Mouse (Mus musculus) brain, embryonic 14.5 days (tissue): ENCODE results near the gene Gabra4. TPM values are rescaled to one million over a fixed set of nuclear protein-coding genes. Genes with fewer than 3 reads are reported as not detected.

Experiments used
- DNase-seq: peaks from one replicate; pipeline ENCODE4 v3.0.0-alpha.2; 2011; ENCODE audit warnings: low read depth
- CTCF ChIP-seq: fragments of 200-500 bp; IDR thresholded peaks from 2 replicates; pipeline ENCODE4 v1.5.1; 2012; ENCODE audit warnings: inconsistent platforms, mild to moderate bottlenecking, moderate library complexity, borderline replicate concordance; ENCODE audit not compliant: insufficient read depth, insufficient read length; ENCODE audit errors: extremely low read depth
- POLR2A ChIP-seq: fragments of 200-500 bp; IDR thresholded peaks from 2 replicates; pipeline ENCODE4 v1.6.1; 2012; ENCODE audit warnings: mild to moderate bottlenecking, inconsistent platforms, borderline replicate concordance; ENCODE audit not compliant: poor library complexity, insufficient read depth, insufficient read length, severe bottlenecking; ENCODE audit errors: extremely low read depth
- polyA plus RNA-seq: library from polyadenylated mRNA; depleted of rRNA; stranded (reverse); fragments of >200 nt; gene quantifications from 2 replicates; pipeline ENCODE4 v1.2.3, GENCODE M21; 2012; rRNA removed

The Gabra4 gene
- 5.2 and 6.3 TPM in 2 replicates for polyA plus RNA-seq

DNA sequence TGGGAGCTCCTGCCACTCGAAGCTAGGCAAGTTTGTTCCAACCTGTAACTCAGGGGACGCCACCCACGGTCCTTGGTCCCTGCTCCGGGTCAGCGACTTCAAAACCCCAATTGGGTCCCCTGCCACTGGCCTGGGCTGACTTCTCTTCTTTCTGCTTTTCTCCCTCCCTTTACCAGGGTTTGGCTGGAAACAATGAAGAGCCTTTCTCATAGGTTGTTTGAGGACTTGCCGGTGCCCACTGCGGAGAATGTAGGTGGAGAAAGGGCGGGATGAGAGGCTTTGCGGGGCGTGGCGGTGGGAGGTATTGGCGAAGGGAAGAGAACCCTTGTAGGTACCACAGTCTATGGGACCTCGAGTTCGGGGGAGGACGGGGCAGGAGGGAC is at the start of gene Gabra4:
Gabra4 (minus strand) TSS at position 194 of the 383 bp plus-strand sequence.
- TF ChIP-seq POLR2A (no peak), CTCF (no peak)
- DNase-seq = no peak

DNA sequence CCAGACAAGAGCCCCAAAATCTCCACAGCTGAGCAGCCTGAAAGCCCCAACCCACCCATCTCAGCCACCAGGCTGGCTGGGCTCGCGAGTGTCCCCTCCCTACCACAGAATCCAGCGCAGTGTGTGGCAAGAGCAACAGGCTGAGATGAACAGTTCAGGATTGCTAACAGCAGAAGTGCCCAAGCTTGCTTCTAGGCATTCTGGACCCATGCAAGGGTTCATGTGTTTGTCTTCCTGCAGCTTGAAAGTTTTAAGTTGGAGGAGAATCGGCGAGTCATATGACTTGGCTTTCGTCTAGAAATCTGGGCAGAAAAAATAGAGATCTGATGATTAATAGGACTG is 43.1 kb upstream of the Gabra4 start:
- no peak for DNase-seq
- TF ChIP-seq POLR2A (no peak), CTCF (no peak)

DNA sequence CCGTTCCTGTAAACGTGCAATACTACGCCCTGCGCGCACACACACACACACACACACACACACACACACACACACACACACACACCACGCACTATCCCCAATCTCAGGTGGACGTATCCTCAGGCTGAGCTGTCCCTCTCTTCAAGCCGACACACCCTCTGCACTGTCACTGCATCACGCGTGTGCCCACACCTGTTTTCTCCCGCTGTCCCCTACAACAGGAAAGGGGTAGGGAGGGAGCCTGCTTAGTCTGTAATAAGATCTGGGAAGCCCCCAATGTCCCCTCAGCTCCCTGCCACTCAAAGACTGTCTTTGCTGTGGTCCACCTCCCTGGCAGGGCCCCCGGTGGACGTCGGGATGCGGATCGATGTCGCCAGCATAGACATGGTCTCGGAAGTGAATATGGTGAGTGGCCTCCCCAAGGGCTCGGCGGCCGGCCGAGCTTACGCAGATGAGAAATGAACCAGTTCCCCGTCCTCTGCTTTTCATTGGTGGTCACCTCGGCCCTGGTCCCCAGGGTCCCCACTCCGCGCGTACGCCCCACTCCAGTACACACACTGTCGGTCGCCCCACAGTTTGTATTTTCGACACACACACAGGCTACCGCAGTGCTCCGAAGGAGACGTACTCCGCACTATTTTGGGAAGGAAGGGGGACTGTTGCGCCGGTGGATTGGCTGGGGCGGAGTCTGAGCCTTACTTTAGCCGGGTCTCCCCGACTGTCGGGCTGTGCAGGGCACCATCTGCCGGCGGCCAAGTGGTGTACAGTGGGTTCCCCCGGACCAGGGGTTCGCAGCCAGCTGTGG is 42.6 kb upstream of the Gabra4 start:
- TF ChIP-seq POLR2A = no peak
- peak; percentile 49 for TF ChIP-seq CTCF

DNA sequence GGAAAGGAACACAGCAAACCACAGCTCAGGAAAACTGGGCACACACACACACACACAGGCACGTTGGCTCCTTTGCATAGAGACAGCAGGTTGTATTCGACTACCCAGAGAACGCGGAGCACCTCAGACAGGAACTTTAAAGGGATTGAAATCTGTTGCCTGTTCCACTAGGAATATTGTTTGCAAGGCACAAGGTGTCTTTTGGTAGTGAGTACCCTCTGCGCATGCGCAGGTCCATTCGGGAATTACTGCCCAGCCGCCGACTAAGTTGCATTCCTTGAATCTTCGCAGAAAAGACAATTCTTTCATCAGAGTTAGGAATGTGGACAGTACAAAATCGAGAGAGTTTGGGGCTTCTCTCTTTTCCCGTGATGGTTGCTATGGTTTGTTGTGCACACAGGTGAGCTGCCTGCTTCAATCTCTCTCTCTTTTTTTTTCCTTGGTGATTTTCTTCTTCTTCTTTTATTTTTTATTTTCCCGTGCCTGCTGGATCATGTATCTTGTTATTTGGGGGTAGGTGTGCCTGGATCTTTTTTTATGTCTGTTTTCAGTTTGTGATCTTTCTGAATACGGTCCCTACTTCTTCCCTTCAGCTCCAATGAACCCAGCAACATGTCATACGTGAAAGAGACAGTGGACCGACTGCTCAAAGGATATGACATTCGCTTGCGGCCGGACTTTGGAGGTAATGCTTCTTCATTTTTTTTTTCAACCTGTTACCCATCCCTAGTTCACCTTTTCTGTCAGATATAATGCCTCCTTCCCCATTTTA is 41.8 kb upstream of the Gabra4 start:
- DNase-seq = peak; percentile 86
- TF ChIP-seq CTCF (no peak), POLR2A (no peak)

More for the DNA sequence above, 42.6 kb upstream of the Gabra4 start:
- peak; percentile 78 for DNase-seq

DNA sequence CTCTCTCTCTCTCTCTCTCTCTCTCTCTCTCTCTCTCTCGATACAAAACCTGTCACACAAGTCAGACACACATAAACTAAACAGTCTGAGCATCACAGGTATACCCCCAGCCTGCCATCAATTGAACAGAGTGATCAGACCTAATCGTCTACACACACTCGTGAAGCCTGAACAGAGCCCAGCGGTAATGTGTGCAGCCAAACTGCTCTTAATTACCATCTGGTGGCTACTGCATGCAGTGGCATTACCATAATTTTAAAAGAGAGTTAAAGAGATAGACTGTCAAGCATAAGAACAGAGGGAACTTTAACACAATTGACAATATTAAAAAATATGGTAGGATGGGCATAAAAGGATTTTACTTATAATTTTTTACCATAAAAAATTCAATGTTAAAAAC is 7.5 kb upstream of the Gabra4 start:
- peak; percentile 64 for DNase-seq
- TF ChIP-seq CTCF (no peak), POLR2A (no peak)

DNA sequence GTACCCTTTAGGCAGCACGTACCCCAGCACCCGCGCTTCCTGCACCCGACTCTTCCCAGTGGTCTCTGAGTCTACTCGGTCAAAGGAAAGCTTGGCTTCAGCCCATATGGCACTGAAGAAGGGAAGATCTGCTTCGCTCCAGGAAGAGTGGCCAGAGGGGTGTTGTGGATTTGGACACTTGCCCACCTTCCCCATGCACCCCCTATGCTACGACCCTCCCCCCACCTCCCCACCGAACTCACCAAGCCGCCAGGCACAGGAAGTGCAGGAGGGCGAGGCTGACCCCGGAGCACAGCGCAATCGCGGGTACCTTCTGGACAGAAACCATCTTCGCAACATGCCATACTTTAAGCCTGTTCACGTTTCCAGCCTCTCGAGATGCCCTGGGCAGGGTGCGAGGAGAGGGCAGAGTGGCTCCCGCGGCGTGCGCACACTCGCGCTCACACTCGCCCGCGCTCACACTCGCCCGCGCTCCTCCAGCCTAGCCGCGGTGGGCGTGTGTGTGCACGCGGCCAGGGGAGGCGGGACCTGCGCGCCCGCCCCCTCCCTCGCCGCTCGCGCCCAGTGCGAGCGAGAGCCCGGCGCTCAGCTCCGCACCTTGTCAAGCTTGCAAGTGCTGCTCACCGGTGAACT is 510 bp downstream of the Gabra4 start, which contains the start of gene Gabrb1:
Gabrb1 (plus strand) TSS at position 632 of the 633 bp plus-strand sequence.
- no peak for TF ChIP-seq POLR2A
- no peak for TF ChIP-seq CTCF
- DNase-seq = peak; percentile 75

DNA sequence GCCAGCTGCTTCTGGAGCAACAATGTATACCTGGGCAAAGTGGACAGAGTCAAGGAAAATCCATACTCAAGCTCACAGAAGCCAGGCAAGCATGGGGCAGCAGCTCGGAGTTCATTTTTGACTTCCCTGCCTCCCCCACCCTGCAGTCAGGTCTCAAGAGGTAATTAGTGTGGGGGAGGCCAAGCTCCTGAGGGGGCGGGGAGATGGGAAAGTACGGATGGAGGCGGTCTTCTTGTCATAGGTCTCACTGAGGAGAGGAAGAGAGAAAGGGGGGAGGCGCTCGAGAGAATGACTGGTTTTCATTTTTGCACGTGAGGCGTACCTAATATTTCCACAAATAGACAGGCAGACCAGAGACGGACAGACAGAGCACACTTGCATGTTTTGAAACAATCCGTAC is 1.3 kb downstream of the Gabra4 start:
- no peak for TF ChIP-seq POLR2A
- no peak for TF ChIP-seq CTCF
- peak; percentile 18 for DNase-seq

DNA sequence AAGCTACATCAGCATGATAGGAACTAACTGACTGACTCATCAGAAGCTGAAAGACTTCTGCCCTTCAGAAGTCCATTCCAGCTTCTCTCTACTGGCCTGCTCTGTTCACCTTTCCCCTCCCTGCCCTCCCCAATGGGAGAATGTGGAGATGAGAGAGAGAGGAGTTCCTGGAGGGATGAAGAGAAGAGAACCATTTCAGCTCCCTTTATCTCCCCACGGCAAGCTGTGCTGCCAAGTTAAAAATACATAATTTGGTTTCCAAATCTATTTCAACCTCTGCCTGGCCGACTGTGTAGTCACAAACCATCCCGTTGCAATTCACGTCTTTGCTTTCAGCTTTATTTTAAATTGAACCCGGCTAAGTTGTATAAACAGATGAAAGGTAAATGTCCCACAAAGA is 4.1 kb downstream of the Gabra4 start:
- no peak for TF ChIP-seq CTCF
- TF ChIP-seq POLR2A = no peak

DNA sequence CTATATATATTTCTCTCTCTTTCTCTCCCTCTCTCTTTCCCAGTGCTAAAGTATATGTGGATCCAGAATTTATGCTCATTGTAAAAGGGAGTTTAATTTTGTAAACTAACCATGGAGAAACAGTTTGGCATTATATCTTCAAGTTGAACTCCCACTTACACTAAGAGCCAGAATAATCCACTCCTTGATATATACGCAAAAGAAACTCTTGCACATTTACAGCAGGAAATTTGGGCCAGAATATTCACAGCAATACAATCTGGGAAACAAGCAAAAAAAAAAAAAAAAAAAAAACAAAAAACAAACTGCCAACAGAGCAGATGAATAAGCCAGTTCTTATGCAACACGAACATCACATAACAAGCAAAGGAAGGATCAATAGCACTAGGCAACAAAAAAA is 10.0 kb downstream of the Gabra4 start:
- TF ChIP-seq POLR2A (no peak), CTCF (no peak)

More for the DNA sequence above, 4.1 kb downstream of the Gabra4 start:
- DNase-seq = peak; percentile 40

DNA sequence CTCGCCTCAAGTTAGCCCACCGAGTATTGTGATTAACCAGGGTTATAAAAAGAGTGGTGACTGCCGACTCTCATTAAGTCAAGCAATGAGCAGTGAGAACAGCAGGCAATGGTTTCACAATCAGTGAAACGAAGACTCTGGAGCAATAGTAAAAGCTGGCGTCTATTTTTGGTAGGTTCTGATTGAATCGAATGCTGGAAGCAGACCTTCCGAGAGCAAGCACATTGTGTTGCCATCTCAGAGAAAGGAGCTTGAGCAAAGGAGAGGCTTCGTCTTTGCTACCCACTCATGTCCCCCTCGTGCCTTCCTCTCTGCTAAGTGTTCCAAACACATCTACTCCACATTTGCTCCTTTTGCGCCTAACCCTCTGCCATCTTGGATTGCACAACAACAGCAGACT is 18.3 kb downstream of the Gabra4 start:
- no peak for DNase-seq
- TF ChIP-seq POLR2A (no peak), CTCF (no peak)

More for the DNA sequence above, 10.0 kb downstream of the Gabra4 start:
- DNase-seq = no peak

DNA sequence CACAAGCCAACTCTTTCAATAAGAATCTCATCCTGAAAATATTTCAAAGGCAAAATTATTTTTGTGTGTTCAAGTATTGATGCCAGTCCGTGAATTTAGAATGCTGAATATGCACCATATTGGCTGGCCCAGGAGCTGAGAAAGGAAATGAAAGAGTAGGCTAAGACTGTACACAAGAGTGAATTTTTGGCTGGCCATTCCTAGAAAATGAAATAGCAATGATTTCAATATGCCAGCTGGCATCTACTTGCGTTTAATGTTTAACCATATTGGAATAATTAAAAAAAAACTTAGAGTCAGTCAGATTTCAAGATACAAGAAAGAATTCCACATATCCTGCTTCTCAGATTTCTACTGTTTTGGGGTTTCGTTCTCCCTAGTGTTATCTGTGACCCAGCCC is 30.3 kb downstream of the Gabra4 start:
- TF ChIP-seq CTCF (no peak), POLR2A (no peak)
- DNase-seq = peak; percentile 19
